Mouse (Mus musculus): ENCODE measurements around the gene Gas6.

- TF ChIP-seq CTCF (IDR thresholded peaks at IDR 0.05; ENCODE audit: low read depth, low read length) (no peak), TAL1 (conservative IDR thresholded peaks at IDR 0.05; ENCODE audit: low read depth, low read length) (no peak), GATA1 (IDR thresholded peaks at IDR 0.05; ENCODE audit: borderline replicate concordance, low read length) (no peak), POLR2AphosphoS5 (IDR thresholded peaks at IDR 0.05; ENCODE audit: insufficient replicate concordance, low read depth, low read length) (no peak), GATA2 (IDR thresholded peaks at IDR 0.05; ENCODE audit: borderline replicate concordance, low read depth, low read length) (no peak)
Measured at GRCm38 (mm10) chr8:13437531-13437930, 56.8 kb downstream of the Gas6 start.

Data from G1E (cell line).